Mouse (Mus musculus) thymus, adult 2 months (tissue): Measurements from ENCODE around the gene Parva. TPM values are rescaled to one million over a fixed set of nuclear protein-coding genes. Genes with fewer than 3 reads are reported as not detected.
A peak's percentile ranks its signal among the peaks of the same experiment; 100 is the strongest.

Experiments used
- DNase-seq: peaks from one replicate; pipeline ENCODE4 v3.0.0; 2021
- H3K27ac ChIP-seq: fragments of 200-500 bp; 2 replicates; pipeline ENCODE4 v1.5.1; 2012; ENCODE audit warnings: low read length, control low read depth; ENCODE audit not compliant: control insufficient read depth, insufficient read depth
- H3K27me3 ChIP-seq: fragments of 200-500 bp; 2 replicates; pipeline ENCODE4 v1.6.1; 2012; ENCODE audit warnings: mild to moderate bottlenecking, low read length, moderate library complexity, mixed read lengths; ENCODE audit not compliant: control insufficient read depth, insufficient read depth
- H3K36me3 ChIP-seq: fragments of 200-500 bp; 2 replicates; pipeline ENCODE4 v1.6.1; 2012; ENCODE audit warnings: mild to moderate bottlenecking, low read length, moderate library complexity; ENCODE audit not compliant: control insufficient read depth, insufficient read depth
- H3K4me1 ChIP-seq: fragments of 200-500 bp; replicated peaks from 2 replicates; pipeline ENCODE4 v1.6.1; 2012; ENCODE audit warnings: low read length; ENCODE audit not compliant: control insufficient read depth, insufficient read depth
- H3K4me3 ChIP-seq: fragments of 200-500 bp; 2 replicates; pipeline ENCODE4 v1.5.1; 2012; ENCODE audit warnings: mild to moderate bottlenecking, low read length, control low read depth, moderate library complexity; ENCODE audit not compliant: control insufficient read depth, insufficient read depth
- CTCF ChIP-seq: fragments of 200-500 bp; IDR thresholded peaks from 2 replicates; pipeline ENCODE4 v1.5.1; 2012; ENCODE audit warnings: mild to moderate bottlenecking, control low read depth, low read length, moderate library complexity, borderline replicate concordance; ENCODE audit not compliant: control insufficient read depth, poor library complexity, insufficient read depth; ENCODE audit errors: extremely low read depth
- POLR2A ChIP-seq: fragments of 200-500 bp; IDR thresholded peaks from 2 replicates; pipeline ENCODE4 v1.6.1; 2012; ENCODE audit warnings: mild to moderate bottlenecking, low read length, control low read depth, moderate library complexity; ENCODE audit not compliant: control insufficient read depth, poor library complexity, insufficient read depth; ENCODE audit errors: extremely low read depth
- WGBS: fragments of 180-500 bp; shearing (Covaris S2); methylation state at CpG from one replicate; pipeline ENCODE4 v1.1.7; 2018; 5-methylcytosine and 5-hydroxymethylcytosine counted together
- polyA plus RNA-seq: library from polyadenylated mRNA; depleted of rRNA; stranded (reverse); fragments of >200 nt; gene quantifications from 2 replicates; pipeline ENCODE4 v1.2.3, GENCODE M21; 2012; rRNA removed

Parva gene
- 6.1 and 6.6 TPM in 2 replicates for polyA plus RNA-seq

DNA sequence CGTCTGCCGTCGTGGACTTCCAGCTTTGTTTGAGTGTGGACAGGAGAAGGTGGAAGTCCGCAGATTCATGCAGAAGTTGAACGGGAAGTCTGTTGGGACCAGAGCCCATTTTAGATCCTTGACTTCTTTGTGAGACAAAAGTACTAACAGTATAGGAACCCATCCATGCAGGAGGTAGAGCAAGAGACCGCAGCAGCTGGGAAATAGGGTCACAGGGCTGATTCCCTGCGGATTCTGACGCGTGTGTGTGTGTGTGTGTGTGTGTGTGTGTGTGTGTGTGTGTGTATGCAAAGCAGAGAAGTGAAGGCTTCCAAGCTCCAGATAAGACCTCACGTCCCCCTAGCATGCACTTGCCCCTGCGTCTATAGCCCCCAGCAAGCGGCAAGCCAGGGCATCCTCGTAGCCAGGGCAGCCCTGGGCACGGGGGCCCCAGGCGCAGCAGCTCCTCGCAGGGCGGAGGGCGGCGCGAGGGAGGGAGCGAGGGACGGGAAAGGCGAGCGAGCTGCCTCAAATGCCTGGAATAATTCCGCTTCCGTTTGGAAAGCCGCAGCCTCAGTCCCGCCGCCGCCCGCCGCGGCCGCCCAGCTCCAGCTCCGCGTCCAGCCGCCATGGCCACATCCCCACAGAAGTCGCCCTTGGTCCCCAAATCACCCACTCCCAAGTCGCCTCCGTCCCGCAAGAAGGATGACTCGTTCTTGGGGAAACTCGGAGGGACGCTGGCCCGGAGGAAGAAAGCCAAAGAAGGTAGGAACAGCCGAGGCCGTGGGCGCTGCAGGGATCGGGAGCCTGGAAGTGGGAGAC is at the start of gene Parva:
Gene Parva (plus strand): TSS at position 149 of the 801 bp plus-strand sequence.
- Histone ChIP-seq H3K4me3 (peak within 1 kb of the TSS; percentile 35), H3K27ac (peak within 1 kb of the TSS; percentile 35), H3K36me3 (no peaks in the 10 kb centered on the region), H3K27me3 (peaks cover 8% of the 10 kb centered on the region; the same call in 1 of the 2 replicates), H3K4me1 (no peaks in the 10 kb centered on the region)
- 8% methylated on average over 46 of the region's 49 CpGs for WGBS
- TF ChIP-seq POLR2A: no peak
- no peak for TF ChIP-seq CTCF
- DNase-seq: no peak

- 91% methylated on average over 5 of the region's 5 CpGs for WGBS
- Histone ChIP-seq H3K27me3 (no peaks in the 10 kb centered on the region), H3K36me3 (no peaks in the 10 kb centered on the region), H3K4me1 (0 out of 2 replicates have a peak, but pooled peaks cover 4% of the 10 kb centered on the region), H3K4me3 (no peak overlapping the region), H3K27ac (no peak overlapping the region)
- no peak for TF ChIP-seq POLR2A
- no peak for TF ChIP-seq CTCF
- DNase-seq: no peak
Measured at GRCm38 (mm10) chr7:112378056-112378455, 49.2 kb upstream of the Parva start.

GRCm38 (mm10) chr7:112378476-112378875 is 48.8 kb upstream of the Parva start:
- Histone ChIP-seq H3K36me3 (no peaks in the 10 kb centered on the region), H3K27ac (no peak overlapping the region), H3K27me3 (no peaks in the 10 kb centered on the region), H3K4me3 (no peak overlapping the region), H3K4me1 (0 out of 2 replicates have a peak, but pooled peaks cover 4% of the 10 kb centered on the region)
- no peak for TF ChIP-seq CTCF
- no peak for TF ChIP-seq POLR2A
- WGBS: 83% methylated on average over 5 of the region's 5 CpGs
- no peak for DNase-seq

DNA sequence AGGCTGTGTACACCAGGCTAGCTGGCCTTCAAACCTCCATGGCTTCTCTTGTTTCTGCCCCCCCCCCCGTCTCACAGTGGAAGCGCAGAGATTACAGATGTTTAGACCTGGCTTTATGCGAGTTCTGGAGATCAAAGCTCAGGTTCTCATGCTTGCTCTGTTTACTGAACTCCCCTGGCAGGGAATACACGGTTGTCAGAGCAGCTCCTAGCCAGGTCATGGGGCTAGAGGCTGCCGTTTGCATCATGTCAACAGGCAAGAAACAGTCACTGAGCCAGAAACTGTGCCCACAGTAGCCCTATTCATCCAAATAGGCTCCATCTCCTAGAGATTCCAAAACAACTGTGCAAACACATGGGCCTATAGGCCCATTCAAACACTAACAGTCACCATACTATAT is 40.8 kb upstream of the Parva start:
- H3K4me3 ChIP-seq: no peak overlapping the region
- no peaks in the 10 kb centered on the region for H3K27me3 ChIP-seq
- no peak for DNase-seq
- 88% methylated on average over 5 of the region's 5 CpGs for WGBS
- H3K4me1 ChIP-seq: 0 out of 2 replicates have a peak, but pooled peaks cover 3% of the 10 kb centered on the region
- no peak for TF ChIP-seq CTCF
- no peak for TF ChIP-seq POLR2A
- no peak overlapping the region for H3K27ac ChIP-seq
- H3K36me3 ChIP-seq: no peaks in the 10 kb centered on the region

DNA sequence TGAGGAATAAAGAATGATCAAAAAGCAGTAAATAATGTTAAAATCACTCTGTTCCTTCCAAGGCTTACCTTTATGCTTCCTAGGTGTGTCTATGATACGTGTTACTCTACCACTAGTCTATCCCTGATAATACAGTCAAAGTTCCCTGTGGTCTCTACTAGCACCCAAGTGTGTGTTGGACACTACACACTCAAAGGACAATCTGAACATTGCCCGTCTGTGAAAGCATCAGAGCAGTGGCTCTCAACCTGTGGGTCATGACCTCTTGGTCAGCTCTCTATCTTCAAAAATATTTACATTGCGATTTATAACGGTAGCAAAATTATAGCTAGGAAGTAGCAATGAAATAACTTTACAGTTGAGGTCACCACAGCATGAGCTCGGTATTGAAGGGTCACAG is 39.4 kb upstream of the Parva start:
- TF ChIP-seq CTCF (no peak), POLR2A (no peak)
- no peak overlapping the region for H3K27ac ChIP-seq
- no peak for DNase-seq
- 0 out of 2 replicates have a peak, but pooled peaks cover 3% of the 10 kb centered on the region for H3K4me1 ChIP-seq
- no peaks in the 10 kb centered on the region for H3K36me3 ChIP-seq
- H3K27me3 ChIP-seq: no peaks in the 10 kb centered on the region
- 81% methylated on average over 5 of the region's 5 CpGs for WGBS
- H3K4me3 ChIP-seq: no peak overlapping the region

DNA sequence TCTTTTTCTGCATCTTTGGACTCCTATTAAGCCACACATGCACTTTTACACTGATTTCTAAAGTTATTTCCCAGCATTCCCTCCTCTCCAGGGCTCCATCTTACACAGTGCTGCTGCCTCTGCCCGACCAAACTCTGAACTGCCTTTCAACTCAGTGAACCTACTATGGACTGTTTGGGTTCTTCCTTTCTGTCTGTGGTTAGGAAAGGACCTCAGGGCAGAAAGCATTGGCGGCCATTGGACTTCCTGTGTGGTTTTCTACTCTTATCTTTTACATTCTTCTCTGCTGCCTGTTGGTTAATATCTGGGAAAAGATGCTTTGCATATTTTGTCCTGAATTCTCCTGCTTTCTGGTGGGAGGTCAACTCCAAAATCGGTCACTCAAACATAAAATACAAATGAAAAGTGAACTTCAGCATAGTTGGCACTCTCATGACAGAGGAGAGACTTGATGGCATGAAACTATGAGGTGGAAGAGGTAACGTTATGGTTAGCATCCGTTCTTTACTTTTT is 38.9 kb upstream of the Parva start:
- H3K4me3 ChIP-seq: no peak overlapping the region
- H3K27ac ChIP-seq: no peak overlapping the region
- H3K36me3 ChIP-seq: no peaks in the 10 kb centered on the region
- TF ChIP-seq POLR2A (no peak), CTCF (no peak)
- DNase-seq: no peak
- 0 out of 2 replicates have a peak, but pooled peaks cover 3% of the 10 kb centered on the region for H3K4me1 ChIP-seq
- no peaks in the 10 kb centered on the region for H3K27me3 ChIP-seq
- WGBS: 32% methylated on average over 5 of the region's 5 CpGs
